Mouse (Mus musculus) ZHBTc4 (cell line): ENCODE measurements around the gene Neb.
A peak's percentile ranks its signal among the peaks of the same experiment; 100 is the strongest.

Experiments
- DNase-seq: peaks from one replicate; pipeline ENCODE4 v3.0.0-alpha.2; 2011; ENCODE audit warnings: low read depth, low spot score

The Neb gene

GRCm38 (mm10) chr2:52310757-52311156 lies 67.5 kb downstream of the Neb start:
- DNase-seq, result no peak

DNA sequence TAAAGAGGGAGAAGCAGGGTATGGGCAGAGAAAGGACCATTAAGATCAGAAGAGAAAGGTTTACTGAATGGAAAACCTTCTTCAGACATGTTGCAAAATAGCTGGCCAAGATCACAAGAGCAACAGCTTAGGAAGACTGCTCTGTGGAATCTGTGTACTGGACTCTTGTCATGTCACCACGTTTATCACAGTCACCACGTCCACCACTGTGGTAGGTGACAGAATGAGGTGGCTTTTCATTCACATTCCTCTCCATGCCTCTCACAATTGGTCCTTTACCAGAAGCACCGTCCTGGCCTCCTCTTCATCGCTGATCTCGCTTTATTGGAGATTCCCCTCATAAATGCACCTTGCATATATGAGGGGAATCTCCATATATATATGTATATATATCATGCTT lies 71.6 kb downstream of the Neb start:
- no peak for DNase-seq

- no peak for DNase-seq
These were observed 73.7 kb downstream of the Neb start for GRCm38 (mm10) chr2:52304554-52304953.

GRCm38 (mm10) chr2:52303405-52303804 lies 74.9 kb downstream of the Neb start:
- no peak for DNase-seq

GRCm38 (mm10) chr2:52297969-52298368 lies 80.3 kb downstream of the Neb start:
- DNase-seq, result no peak

GRCm38 (mm10) chr2:52296779-52297178 lies 81.5 kb downstream of the Neb start:
- no peak for DNase-seq

DNA sequence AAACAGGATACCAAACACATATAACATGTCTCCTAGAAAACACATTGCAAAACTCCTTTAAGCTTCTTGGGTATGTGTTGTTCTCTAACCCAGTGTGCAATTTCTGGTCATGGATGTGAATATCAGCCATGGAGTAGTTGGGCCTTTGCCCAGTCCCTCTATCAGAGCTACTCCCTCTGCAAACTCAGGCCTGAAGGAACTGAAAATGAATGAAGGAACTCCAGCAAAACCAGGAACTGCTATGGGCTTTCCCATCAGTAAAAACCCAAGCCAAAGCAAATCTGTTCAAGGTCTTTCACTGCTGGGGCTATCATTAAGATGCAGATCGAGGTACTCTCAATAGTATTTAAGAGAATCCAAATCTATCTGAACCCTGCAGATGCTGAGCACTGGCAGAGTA lies 90.8 kb downstream of the Neb start:
- DNase-seq, result no peak

DNA sequence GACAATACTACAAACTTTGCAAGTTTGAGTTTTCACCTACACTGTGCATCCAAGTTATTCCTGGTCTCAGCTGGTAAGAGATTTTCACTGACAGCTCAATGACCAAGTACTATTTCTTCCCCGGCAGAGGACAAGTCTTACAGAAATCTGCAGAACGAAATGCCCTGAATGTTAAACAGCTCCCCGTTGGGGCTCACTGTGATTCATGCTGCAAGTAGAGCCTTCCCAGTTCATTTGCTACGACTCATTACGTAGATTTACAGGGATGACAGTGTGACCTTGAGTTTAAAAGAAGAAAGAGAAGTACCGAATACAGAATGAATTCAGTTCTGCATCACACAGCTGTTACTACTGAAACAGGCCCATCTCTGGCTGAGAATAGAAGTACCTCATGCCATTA lies 91.9 kb downstream of the Neb start:
- no peak for DNase-seq

DNA sequence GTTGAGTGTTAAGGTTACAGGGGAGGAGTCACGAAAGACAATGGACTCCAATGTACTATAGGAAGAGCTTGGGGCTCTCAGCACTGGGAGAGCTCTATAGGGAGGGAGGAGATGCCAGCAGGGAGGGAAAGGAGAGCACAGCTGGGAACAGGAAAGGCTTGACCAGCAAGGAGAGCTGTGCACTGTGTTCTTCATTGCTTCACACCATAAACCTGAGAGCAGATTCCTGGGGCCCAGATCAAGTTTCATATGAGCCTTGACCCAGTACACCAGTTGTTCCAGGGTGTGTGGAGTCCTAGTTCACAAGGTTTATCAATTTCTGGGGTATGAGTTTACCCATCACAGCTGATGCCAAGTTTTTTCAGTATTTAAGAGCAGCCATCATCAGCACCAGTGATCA lies 106.1 kb downstream of the Neb start:
- no peak for DNase-seq

DNA sequence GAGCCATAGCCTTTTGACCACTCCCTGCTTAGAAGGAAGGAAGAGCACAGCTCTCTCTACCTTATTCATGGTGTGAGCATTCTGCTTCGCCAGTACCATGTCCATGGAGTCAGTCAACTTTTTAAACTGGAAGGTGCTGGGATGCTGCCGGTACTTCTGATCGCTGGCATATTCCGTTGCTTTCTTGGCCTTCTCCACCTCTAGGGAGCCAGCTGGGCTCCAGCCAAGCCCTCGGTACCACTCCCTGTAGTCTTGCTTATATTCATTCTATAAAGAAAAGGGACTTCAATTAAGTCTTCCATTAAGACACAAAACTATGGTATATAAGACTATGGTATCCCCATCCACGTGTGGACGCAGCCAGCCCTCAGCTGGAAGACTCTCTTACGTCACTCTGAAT lies 107.4 kb downstream of the Neb start:
- DNase-seq, result no peak

GRCm38 (mm10) chr2:52262149-52262548 lies 116.1 kb downstream of the Neb start:
- DNase-seq, result peak; percentile 39

DNA sequence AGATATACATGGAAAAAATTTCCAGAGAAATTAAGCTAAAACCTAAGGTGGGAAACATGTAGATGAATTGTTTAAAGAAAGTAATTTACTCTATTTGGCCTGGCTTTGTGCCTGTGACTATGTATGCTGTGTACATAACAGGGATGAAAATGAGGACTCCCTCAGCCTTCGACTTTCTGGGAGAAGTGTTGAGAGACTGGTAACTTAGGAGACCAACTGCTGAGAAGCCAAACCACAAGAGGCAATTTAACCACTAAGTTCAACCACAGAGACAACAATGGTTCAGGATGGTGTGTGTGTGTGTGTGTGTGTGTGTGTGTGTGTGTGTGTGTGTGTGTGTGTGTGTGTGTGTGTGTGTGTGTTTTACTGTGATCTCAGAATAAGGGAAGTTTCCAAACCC lies 126.2 kb downstream of the Neb start:
- DNase-seq, result no peak

- DNase-seq, result no peak
These were observed 129.9 kb downstream of the Neb start for GRCm38 (mm10) chr2:52248316-52248826.

GRCm38 (mm10) chr2:52245091-52245490 lies 133.2 kb downstream of the Neb start:
- DNase-seq, result no peak

GRCm38 (mm10) chr2:52242691-52243090 lies 135.6 kb downstream of the Neb start:
- DNase-seq, result no peak

- no peak for DNase-seq
These were observed 140.4 kb downstream of the Neb start for GRCm38 (mm10) chr2:52237892-52238291.

DNA sequence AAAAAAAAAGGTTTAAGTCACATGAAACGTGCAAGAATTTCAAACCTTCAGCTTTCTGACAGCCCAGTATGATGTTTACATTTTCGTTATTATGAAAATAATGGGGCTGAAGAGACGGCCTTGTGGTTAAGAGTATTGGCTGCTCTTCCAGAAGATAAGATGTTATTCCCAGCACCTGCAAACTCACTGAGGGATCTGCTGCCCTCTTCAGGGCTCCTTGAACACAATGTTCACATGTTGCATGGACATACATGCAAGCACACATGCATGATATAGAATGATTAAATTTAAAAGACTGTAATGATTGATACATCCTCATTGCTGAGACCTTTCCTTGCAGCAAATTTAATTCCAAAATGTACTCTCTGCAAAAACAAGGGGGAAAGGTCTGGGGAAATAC lies 150.7 kb downstream of the Neb start:
- peak; percentile 9 for DNase-seq

DNA sequence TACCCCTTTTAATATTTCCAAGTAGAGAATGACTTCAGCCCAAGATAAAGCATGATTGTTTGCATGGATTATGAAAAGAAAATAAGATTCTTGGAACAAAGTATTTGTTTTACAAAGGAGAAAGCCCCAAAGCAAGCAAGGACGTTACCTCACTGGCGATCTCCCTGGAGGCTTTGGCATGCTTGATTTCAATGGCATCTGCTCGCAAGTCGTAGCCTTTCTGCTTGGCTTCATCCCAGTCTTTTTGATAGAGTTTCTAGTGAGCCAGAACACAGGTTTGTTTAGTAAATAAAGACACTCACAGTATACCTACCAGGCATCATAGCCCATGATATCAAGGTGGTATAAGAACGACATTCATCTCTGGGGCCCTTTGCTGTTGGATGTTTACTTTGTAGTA lies 153.9 kb downstream of the Neb start:
- no peak for DNase-seq

DNA sequence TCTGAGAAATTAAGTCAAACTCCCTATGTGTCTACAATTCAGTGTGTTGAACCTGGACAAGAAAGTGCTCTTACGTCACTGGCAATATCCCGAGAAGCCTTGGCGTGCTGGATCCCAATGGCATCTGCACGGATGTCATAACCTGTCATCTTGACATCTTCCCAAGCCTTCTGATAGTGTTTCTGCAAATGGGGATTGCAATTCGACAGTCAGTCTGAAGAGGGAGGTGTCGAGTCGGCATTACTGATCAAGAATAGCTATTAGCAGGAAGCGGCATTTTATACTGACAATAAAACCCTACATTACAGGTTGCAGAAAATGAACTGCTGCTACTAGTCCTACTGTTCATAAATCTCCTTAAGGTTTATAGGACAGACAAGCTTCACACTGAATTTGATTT lies 158.2 kb downstream of the Neb start:
- DNase-seq, result peak; percentile 73

DNA sequence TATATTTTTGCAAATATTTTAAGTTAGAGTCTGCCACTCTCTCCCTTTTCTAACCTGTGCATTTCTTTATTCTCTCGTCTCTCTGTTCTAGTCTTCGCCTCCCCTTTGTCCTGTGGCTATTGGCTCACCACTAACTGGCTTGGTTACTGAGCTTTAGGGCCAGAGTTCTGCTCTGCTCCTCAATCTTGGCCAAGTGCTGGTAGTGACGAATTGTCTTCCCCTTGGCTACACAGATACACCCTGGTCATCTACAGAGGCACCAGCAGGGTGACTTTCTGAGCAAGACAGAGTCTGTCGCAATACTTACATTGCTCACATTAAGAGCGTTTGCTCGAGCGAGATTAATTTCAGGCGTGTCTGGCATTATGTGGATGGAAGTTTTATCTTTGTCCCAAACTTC lies 162.3 kb downstream of the Neb start:
- no peak for DNase-seq

DNA sequence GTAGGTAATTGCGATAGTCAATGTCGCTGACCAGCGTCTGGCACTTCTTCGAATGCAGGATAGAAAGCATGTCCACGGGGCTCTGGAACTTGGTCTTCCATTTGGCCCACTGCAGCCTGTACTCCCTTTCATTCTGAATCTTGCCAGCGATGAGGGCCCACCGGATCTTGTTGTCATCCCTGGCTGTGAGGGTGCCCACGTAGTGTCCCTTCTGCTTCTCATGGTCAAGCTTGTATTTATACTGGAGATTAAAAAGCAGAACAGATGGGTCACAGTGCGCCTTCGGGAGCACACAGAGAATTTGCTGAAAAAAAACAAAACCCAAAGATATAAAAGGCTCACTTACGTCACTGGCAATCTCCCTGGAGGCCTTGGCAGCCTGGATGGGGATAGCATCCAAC lies 165.7 kb downstream of the Neb start:
- DNase-seq, result no peak

- peak; percentile 12 for DNase-seq
These were observed 166.8 kb downstream of the Neb start for GRCm38 (mm10) chr2:52211358-52211899.

DNA sequence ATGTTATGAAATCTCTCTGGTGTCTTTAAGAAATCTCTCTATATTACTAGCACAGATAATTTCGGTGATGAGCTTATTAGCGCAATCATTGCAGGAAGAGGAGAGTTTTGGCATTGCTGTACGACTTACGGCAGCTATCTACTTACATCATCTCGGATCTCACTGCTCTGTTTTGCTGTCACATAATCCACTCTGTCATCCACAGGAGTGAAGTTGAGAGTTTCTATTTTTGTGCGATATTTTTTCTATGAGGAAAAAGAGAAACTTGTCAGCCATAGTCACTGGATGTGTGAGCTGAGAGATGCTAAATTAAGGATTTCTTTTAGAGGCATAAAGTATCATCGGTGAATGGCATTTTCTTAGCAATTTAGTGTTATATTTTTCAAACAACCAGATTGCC lies 167.6 kb downstream of the Neb start:
- DNase-seq, result no peak

DNA sequence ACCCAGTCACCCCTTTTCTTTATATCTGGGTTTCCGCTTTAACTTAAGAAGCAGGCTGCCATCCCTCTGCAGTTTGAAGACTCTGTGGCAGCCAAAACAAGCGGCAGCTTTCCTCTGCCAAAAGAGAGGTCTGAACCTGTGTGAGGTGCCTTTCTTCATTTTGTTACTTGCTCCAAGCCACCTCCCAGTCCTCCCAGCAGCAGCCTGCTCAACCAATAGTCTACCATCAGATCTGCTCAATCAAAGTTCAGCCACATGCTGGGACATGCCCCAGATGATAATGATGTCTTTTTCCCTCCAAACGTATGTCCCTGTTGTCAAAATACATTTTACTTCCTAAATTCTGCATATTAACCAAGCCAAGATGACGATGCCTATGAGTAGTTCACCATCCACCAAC lies 173.3 kb downstream of the Neb start:
- no peak for DNase-seq
